Mouse (Mus musculus) embryonic facial prominence, embryonic 11.5 days (tissue): Measurements from ENCODE around the gene Bmpr1b. TPM values are rescaled to one million over a fixed set of nuclear protein-coding genes. Genes with fewer than 3 reads are reported as not detected.

ENCODE experiments used
- ATAC-seq: fragments of 200-750 bp; cut with Nextera tagmentation; replicated peaks from 2 replicates; pipeline ENCODE4 v1.8.0; 2017; ENCODE audit warnings: low read depth; ENCODE audit not compliant: insufficient number of reproducible peaks, low FRiP score, low TSS enrichment
- DNase-seq: peaks from one replicate; pipeline ENCODE4 v3.0.0-alpha.2; 2015; ENCODE audit warnings: low spot score
- H3K27ac ChIP-seq: fragments of 300-500 bp; sonication (generic); replicated peaks from 2 replicates; pipeline ENCODE4 v1.5.1; 2014; ENCODE audit warnings: mild to moderate bottlenecking, low read depth, low read length, control low read depth
- H3K27me3 ChIP-seq: fragments of 300-500 bp; sonication (generic); 2 replicates; pipeline ENCODE4 v1.6.1; 2014; ENCODE audit warnings: mild to moderate bottlenecking, low read length, moderate library complexity, mixed read lengths; ENCODE audit not compliant: control insufficient read depth, insufficient read depth
- H3K36me3 ChIP-seq: fragments of 300-500 bp; sonication (generic); replicated peaks from 2 replicates; pipeline ENCODE4 v1.6.1; 2014; ENCODE audit warnings: low read depth, mild to moderate bottlenecking, low read length, moderate library complexity, mixed read lengths; ENCODE audit not compliant: control insufficient read depth, insufficient read depth
- H3K4me1 ChIP-seq: fragments of 300-500 bp; sonication (generic); 2 replicates; pipeline ENCODE4 v1.6.1; 2014; ENCODE audit warnings: low read length, mixed read lengths; ENCODE audit not compliant: control insufficient read depth, insufficient read depth
- H3K4me2 ChIP-seq: fragments of 300-500 bp; sonication (generic); 2 replicates; pipeline ENCODE4 v1.6.1; 2014; ENCODE audit warnings: low read depth, mild to moderate bottlenecking, control low read depth, low read length, moderate library complexity
- H3K4me3 ChIP-seq: fragments of 300-500 bp; sonication (generic); 2 replicates; pipeline ENCODE4 v1.5.1; 2014; ENCODE audit warnings: low read depth, low read length, control low read depth
- H3K9ac ChIP-seq: fragments of 300-500 bp; sonication (generic); replicated peaks from 2 replicates; pipeline ENCODE4 v1.6.1; 2014; ENCODE audit warnings: mild to moderate bottlenecking, control low read depth, low read length
- H3K9me3 ChIP-seq: fragments of 300-500 bp; sonication (generic); replicated peaks from 2 replicates; pipeline ENCODE4 v1.6.1; 2016; ENCODE audit warnings: mild to moderate bottlenecking, low read length, inconsistent platforms, mixed read lengths; ENCODE audit not compliant: control insufficient read depth
- WGBS: fragments of 180-500 bp; shearing (Covaris S2); extraction: QIAGEN DNeasy Blood & Tissue Kit; methylation state at CpG from one replicate; pipeline ENCODE4 v1.1.7; 2014; 5-methylcytosine and 5-hydroxymethylcytosine counted together
- polyA plus RNA-seq: library from polyadenylated mRNA; unstranded; fragments of >200 nt; fragmentation: Nextera tagmentation; extraction: Ambion mirVana; gene quantifications from 2 replicates; pipeline ENCODE4 v1.2.1, GENCODE M21; 2014

Gene Bmpr1b
- polyA plus RNA-seq, 1 experiment from 2014 or later, result 11.8 TPM

DNA sequence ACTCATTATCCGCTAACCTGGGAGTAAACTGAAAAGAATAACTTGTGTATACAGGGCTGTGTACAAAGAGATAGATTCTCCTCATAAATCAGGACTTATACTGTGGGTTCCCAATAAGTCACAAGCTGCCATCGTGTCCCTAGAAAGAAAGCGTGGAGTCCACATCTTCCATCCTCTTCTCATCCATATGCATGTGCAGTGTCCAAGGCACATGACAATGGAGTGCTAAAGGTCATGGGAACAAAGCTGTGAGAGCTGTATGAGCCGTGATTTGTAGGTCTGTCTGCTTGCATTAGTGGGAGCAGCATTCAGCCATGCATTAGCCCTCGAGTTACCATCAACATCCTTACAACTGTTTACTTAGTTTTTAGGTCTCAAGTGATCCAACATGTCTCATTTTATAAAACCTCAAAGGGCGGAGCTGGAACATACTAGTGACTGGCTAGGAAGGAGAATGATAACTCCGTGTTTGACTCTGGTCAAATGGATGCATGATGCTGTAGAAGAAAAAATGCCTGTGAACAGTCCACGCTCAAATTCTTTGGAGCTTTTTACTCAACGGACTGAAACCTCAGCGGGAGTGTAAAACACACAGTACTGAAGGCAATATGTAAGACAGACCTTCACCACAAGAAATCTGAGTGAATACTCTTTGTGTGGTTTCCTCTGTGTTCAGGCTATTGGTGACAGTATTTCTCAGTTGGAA is 296.7 kb downstream of the Bmpr1b start:
- Histone ChIP-seq H3K36me3 (no peaks in the 10 kb centered on the region), H3K4me2 (no peak overlapping the region), H3K27me3 (no peaks in the 10 kb centered on the region), H3K4me1 (no peaks in the 10 kb centered on the region), H3K9ac (no peak overlapping the region), H3K4me3 (no peak overlapping the region), H3K9me3 (no peaks in the 10 kb centered on the region), H3K27ac (no peak overlapping the region)
- 85% methylated on average over 10 of the region's 10 CpGs for WGBS
- DNase-seq (no peak), ATAC-seq (no peak)

DNA sequence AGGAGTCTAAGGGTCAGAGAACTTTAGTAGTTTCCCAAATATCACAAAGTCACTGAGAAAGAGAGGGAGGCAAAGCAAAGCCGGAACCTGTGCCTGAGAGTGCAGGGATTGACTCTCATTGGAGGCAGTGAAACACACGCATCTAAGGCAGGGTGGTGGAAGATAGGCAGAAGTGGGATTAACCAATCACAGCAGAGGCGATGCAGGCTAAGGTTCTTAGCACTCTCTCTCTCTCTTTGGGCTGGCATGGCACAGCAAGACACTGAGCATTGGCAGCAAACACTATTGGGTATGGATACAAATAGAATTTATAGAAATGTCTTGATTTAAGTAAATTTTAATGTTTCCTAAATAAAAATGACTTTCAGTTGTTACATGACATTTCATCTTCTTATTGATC is 297.4 kb downstream of the Bmpr1b start:
- no peak overlapping the region for H3K27ac ChIP-seq
- no peak for DNase-seq
- no peak for ATAC-seq
- WGBS, result 80% methylated on average over 3 of the region's 3 CpGs
- no peaks in the 10 kb centered on the region for H3K27me3 ChIP-seq
- no peak overlapping the region for H3K9ac ChIP-seq
- H3K4me1 ChIP-seq, result no peaks in the 10 kb centered on the region
- H3K36me3 ChIP-seq, result no peaks in the 10 kb centered on the region
- H3K4me3 ChIP-seq, result no peak overlapping the region
- H3K4me2 ChIP-seq, result no peak overlapping the region
- no peaks in the 10 kb centered on the region for H3K9me3 ChIP-seq

DNA sequence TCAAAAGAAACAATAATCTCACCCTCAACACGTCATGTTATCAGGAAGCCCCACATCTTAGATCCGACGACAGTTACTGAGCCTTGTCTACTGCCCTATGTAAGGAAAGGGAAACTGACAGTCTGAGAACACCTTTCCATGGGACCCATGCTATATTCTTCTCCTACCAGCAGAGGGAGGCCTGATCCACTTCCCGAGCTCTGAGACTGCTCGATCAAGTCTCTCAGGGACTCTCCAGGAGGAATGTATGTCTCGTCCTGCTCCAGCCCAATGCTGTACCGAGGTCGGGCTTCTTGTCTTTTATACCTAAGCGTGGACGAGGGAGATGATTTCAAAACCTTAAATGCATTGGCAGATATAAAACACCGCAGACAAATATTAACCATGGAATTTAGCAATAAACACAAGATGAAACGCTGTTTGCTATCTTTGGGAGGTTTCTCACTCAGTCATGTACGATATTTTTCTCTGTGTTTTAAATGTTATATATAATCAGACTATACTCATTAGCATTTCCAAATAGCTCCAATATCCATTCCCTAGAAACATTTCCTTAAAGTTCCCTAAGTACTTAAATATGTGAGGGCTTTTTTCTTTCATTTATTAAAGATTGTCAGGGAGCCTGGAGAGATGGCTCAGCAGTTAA is 306.3 kb downstream of the Bmpr1b start:
- ATAC-seq (peak; percentile 84), DNase-seq (peak; percentile 78)
- Histone ChIP-seq H3K9ac (no peak overlapping the region), H3K4me2 (no peak overlapping the region), H3K27ac (no peak overlapping the region), H3K36me3 (no peaks in the 10 kb centered on the region), H3K9me3 (no peaks in the 10 kb centered on the region), H3K27me3 (no peaks in the 10 kb centered on the region), H3K4me3 (no peak overlapping the region), H3K4me1 (no peaks in the 10 kb centered on the region)
- WGBS, result 24% methylated on average over 13 of the region's 13 CpGs

DNA sequence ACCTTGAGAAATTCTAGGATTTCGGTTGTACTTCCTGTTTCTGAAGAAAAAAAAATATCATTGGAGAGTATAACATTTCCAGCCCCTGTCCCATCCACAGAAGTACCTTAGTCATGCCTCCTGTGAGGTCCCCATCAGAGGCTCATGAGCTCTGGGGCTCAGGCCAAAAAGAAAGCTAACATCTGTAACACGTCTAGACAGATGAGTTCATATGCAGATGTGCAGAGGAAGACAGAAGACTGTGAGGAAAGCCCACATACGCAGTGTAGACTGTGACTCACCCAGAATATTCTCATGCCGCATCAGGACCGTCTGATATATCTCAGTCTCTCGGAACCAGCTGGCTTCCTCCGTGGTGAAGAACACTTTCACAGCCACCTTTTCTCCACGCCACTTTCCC is 312.1 kb downstream of the Bmpr1b start:
- ATAC-seq, result no peak
- no peak overlapping the region for H3K9ac ChIP-seq
- WGBS, result 87% methylated on average over 8 of the region's 8 CpGs

DNA sequence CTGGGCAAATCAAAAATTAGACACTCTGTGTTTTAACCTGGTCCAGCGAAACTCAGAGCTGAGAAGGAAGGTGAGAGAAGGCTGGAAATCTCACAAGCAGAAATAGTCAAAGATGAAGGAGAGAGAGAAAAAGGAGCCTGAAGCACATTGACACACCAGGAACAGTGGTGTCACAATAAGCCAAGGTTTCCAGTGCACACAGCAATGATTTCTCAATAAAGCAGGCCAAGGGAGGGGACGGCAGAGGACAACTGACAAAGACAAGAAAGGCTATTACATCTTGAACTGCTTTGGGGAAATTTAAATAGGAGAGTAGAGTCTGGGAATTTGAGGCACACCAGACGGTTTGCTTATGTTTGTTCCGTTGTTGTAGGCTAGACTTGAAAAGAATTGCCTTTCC is 314.9 kb downstream of the Bmpr1b start:
- no peak overlapping the region for H3K4me2 ChIP-seq
- H3K4me1 ChIP-seq, result no peaks in the 10 kb centered on the region
- no peak for ATAC-seq
- DNase-seq, result no peak
- no peak overlapping the region for H3K27ac ChIP-seq
- no peaks in the 10 kb centered on the region for H3K36me3 ChIP-seq
- no peak overlapping the region for H3K4me3 ChIP-seq
- 79% methylated on average over 4 of the region's 4 CpGs for WGBS
- no peaks in the 10 kb centered on the region for H3K9me3 ChIP-seq
- no peak overlapping the region for H3K9ac ChIP-seq
- no peaks in the 10 kb centered on the region for H3K27me3 ChIP-seq

More for the DNA sequence above, 312.1 kb downstream of the Bmpr1b start:
- Histone ChIP-seq H3K27ac (no peak overlapping the region; the same call in 1 of the 2 replicates), H3K4me1 (no peaks in the 10 kb centered on the region), H3K4me3 (no peak overlapping the region), H3K36me3 (no peaks in the 10 kb centered on the region), H3K4me2 (no peak overlapping the region), H3K9me3 (no peaks in the 10 kb centered on the region), H3K27me3 (no peaks in the 10 kb centered on the region)
- no peak for DNase-seq

DNA sequence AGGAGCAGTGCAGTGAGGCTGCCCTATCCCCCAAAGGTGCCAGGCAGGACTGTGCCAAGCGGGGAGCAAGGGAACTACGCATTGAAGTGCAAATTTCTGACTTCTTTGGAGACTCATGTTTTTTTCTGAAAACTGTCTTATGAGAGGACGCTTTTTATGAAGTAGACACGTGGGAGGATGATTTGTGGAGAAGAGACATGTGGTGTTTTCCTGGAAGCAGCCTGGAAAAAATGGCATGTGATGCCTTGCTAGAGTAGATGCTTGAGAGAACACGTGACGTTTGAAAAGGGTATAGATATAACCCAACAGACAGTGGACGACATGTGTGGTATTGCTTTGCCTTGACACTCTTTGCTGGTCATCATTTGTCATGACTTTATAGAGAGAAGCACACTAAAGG is 319.1 kb downstream of the Bmpr1b start:
- ATAC-seq, result no peak
- Histone ChIP-seq H3K36me3 (no peaks in the 10 kb centered on the region), H3K4me1 (no peaks in the 10 kb centered on the region), H3K27me3 (no peaks in the 10 kb centered on the region), H3K9ac (no peak overlapping the region), H3K4me2 (no peak overlapping the region), H3K4me3 (no peak overlapping the region), H3K9me3 (no peaks in the 10 kb centered on the region), H3K27ac (no peak overlapping the region)
- no peak for DNase-seq
- 80% methylated on average over 7 of the region's 7 CpGs for WGBS

DNA sequence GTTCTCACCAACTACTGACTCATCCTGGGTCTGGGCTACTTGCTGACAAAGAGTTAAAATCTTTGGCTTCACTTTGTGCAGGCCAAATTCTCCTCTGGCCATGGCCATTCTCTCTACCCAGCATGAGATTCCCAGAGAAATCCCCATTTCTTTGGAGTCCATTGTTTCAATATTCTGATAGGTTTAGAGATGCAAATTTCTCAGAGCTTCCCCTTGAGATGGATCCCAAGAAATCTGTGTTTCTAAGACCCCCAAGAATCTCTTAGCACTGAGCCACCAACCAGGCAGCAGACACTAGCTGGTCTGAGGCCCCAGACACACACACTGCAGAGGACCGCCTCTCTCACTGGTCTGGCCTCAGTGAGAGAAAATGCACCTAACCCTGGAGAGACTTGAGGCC is 320.0 kb downstream of the Bmpr1b start:
- Histone ChIP-seq H3K4me3 (no peak overlapping the region), H3K27me3 (no peaks in the 10 kb centered on the region), H3K4me2 (no peak overlapping the region), H3K27ac (no peak overlapping the region), H3K9ac (no peak overlapping the region), H3K4me1 (no peaks in the 10 kb centered on the region), H3K9me3 (no peaks in the 10 kb centered on the region), H3K36me3 (no peaks in the 10 kb centered on the region)
- WGBS, result 41% methylated on average over 1 of the region's 1 CpGs
- no peak for DNase-seq
- ATAC-seq, result no peak

DNA sequence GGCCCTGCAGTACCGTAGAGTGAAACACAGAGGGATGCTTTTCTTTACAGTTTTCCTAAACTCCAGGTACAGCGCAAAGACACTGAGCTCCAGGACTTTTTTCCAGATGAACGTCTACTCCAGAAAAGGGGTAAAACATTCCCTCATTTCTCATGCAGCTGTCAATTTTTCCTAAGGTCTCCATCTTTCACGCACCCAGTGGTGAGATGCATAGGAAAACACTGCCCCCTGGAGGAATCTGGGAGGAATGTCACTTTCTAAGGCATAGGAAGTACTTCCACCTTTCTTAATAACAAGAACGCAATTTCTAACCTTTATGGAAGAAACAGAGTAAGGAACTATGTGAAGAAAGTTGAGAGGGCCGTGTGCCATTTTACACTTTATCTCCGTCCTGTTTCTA is 330.4 kb downstream of the Bmpr1b start:
- no peak for ATAC-seq
- Histone ChIP-seq H3K4me3 (no peak overlapping the region), H3K27me3 (no peaks in the 10 kb centered on the region), H3K27ac (no peak overlapping the region), H3K9ac (no peak overlapping the region), H3K9me3 (no peaks in the 10 kb centered on the region), H3K4me2 (no peak overlapping the region), H3K4me1 (no peaks in the 10 kb centered on the region), H3K36me3 (no peaks in the 10 kb centered on the region)
- DNase-seq, result peak; percentile 73
- WGBS, result 47% methylated on average over 7 of the region's 7 CpGs
